Mouse (Mus musculus) CH12.LX (cell line): Measurements from ENCODE around the gene Rrad. TPM values are rescaled to one million over a fixed set of nuclear protein-coding genes. Genes with fewer than 3 reads are reported as not detected.

Source experiments
- DNase-seq: peaks from one replicate; pipeline ENCODE4 v3.0.0-alpha.2; 2013; ENCODE audit errors: extremely low read depth
- H3K27ac ChIP-seq: 2 replicates; pipeline ENCODE4 v1.5.1; 2012; ENCODE audit warnings: low read depth, mild to moderate bottlenecking, control low read depth, moderate library complexity; ENCODE audit not compliant: insufficient read depth
- H3K27me3 ChIP-seq: replicated peaks from 2 replicates; pipeline ENCODE3; 2012; ENCODE audit warnings: inconsistent platforms
- H3K36me3 ChIP-seq, 2 experiments: replicated peaks in 1 of 2; 2 replicates each; pipeline versions ENCODE3 to v1.6.1; 2012; ENCODE audit warnings: inconsistent platforms in 1 of 2, low read length in 1 of 2, mild to moderate bottlenecking in 1 of 2, mixed read lengths in 1 of 2, moderate library complexity in 1 of 2; ENCODE audit not compliant: control insufficient read depth in 1 of 2, insufficient read depth in 1 of 2
- H3K4me1 ChIP-seq, 2 experiments: 2 replicates each; pipeline ENCODE4 v1.6.1; 2012; ENCODE audit warnings: inconsistent platforms in 1 of 2, moderate library complexity in 1 of 2; ENCODE audit not compliant: insufficient read depth in 2 of 2, control insufficient read depth in 1 of 2
- H3K4me2 ChIP-seq: 2 replicates; pipeline ENCODE4 v1.6.1; 2012; ENCODE audit warnings: low read depth, mild to moderate bottlenecking, control low read depth; ENCODE audit not compliant: poor library complexity, insufficient read depth, severe bottlenecking
- H3K4me3 ChIP-seq, 3 experiments: fragments of 150-350 bp in 1 of 3; sonication (generic) in 1 of 3; replicated peaks in 1 of 3; 2 replicates each; pipeline versions ENCODE3 to v1.5.1; 2011 to 2012; ENCODE audit warnings: low read depth in 2 of 3, low read length in 2 of 3, mild to moderate bottlenecking in 2 of 3, moderate library complexity in 2 of 3, control low read depth in 1 of 3, improper control_type of control experiment in 1 of 3, inconsistent platforms in 1 of 3, mixed read lengths in 1 of 3; ENCODE audit not compliant: poor library complexity in 1 of 3
- H3K79me2 ChIP-seq: replicated peaks from 2 replicates; pipeline ENCODE4 v1.6.1; 2012; ENCODE audit warnings: mild to moderate bottlenecking, moderate library complexity; ENCODE audit not compliant: control insufficient read depth, poor library complexity, insufficient read depth, severe bottlenecking; ENCODE audit errors: extremely low read depth
- H3K9ac ChIP-seq: 2 replicates; pipeline ENCODE4 v1.6.1; 2012; ENCODE audit warnings: low read depth, mild to moderate bottlenecking, control low read depth, moderate library complexity; ENCODE audit not compliant: insufficient read depth
- H3K9me3 ChIP-seq: replicated peaks from 2 replicates; pipeline ENCODE3; 2012; ENCODE audit warnings: low read length, inconsistent platforms, mixed read lengths
- BHLHE40 ChIP-seq: IDR thresholded peaks from 2 replicates; pipeline ENCODE4 v1.6.1; 2011; ENCODE audit warnings: mild to moderate bottlenecking, low read depth, low read length, improper control_type of control experiment
- CHD1 ChIP-seq: IDR thresholded peaks from 2 replicates; pipeline ENCODE4 v1.6.1; 2012; ENCODE audit warnings: low read depth, low read length, improper control_type of control experiment, inconsistent platforms
- CTCF ChIP-seq, 2 experiments: IDR thresholded peaks in 1 of 2; conservative IDR thresholded peaks in 1 of 2; 2 replicates each; pipeline ENCODE4 v1.5.1; 2011 to 2012; ENCODE audit warnings: low read depth in 2 of 2, low read length in 2 of 2, improper control_type of control experiment in 1 of 2, inconsistent platforms in 1 of 2, mild to moderate bottlenecking in 1 of 2, moderate library complexity in 1 of 2
- ELF1 ChIP-seq: IDR thresholded peaks from 2 replicates; pipeline ENCODE4 v1.6.1; 2014; ENCODE audit warnings: low read depth, mild to moderate bottlenecking, inconsistent platforms, low read length, improper control_type of control experiment
- GABPA ChIP-seq: IDR thresholded peaks from 2 replicates; pipeline ENCODE4 v1.6.1; 2012; ENCODE audit warnings: low read depth, low read length, improper control_type of control experiment, inconsistent platforms; ENCODE audit not compliant: insufficient replicate concordance
- JUN ChIP-seq: IDR thresholded peaks from 2 replicates; pipeline ENCODE4 v1.6.1; 2011; ENCODE audit warnings: low read depth, mild to moderate bottlenecking, low read length, improper control_type of control experiment, moderate library complexity; ENCODE audit not compliant: insufficient read depth
- MEF2A ChIP-seq: IDR thresholded peaks from 2 replicates; pipeline ENCODE4 v1.6.1; 2014; ENCODE audit warnings: low read depth, mild to moderate bottlenecking, inconsistent platforms, low read length, improper control_type of control experiment, borderline replicate concordance
- MXI1 ChIP-seq: IDR thresholded peaks from 2 replicates; pipeline ENCODE4 v1.6.1; 2011; ENCODE audit warnings: mild to moderate bottlenecking, low read depth, low read length, improper control_type of control experiment
- MYC ChIP-seq: IDR thresholded peaks from 2 replicates; pipeline ENCODE4 v1.6.1; 2011; ENCODE audit warnings: low read depth, mild to moderate bottlenecking, improper control_type of control experiment, low read length
- NRF1 ChIP-seq: IDR thresholded peaks from 2 replicates; pipeline ENCODE4 v1.6.1; 2014; ENCODE audit warnings: low read depth, mild to moderate bottlenecking, inconsistent platforms, low read length, improper control_type of control experiment, moderate library complexity
- RCOR1 ChIP-seq: conservative IDR thresholded peaks from 2 replicates; pipeline ENCODE4 v1.6.1; 2012; ENCODE audit warnings: low read depth, mild to moderate bottlenecking, inconsistent platforms, low read length, improper control_type of control experiment
- TBP ChIP-seq: conservative IDR thresholded peaks from 2 replicates; pipeline ENCODE4 v1.6.1; 2011; ENCODE audit warnings: low read depth, low read length, improper control_type of control experiment
- TCF12 ChIP-seq: IDR thresholded peaks from 2 replicates; pipeline ENCODE4 v1.6.1; 2014; ENCODE audit warnings: low read depth, mild to moderate bottlenecking, inconsistent platforms, low read length, improper control_type of control experiment
- ZC3H11A ChIP-seq: IDR thresholded peaks from 2 replicates; pipeline ENCODE4 v1.6.1; 2012; ENCODE audit warnings: low read depth, mild to moderate bottlenecking, inconsistent platforms, low read length, improper control_type of control experiment
- ZMIZ1 ChIP-seq: IDR thresholded peaks from 2 replicates; pipeline ENCODE4 v1.6.1; 2012; ENCODE audit warnings: low read depth, mild to moderate bottlenecking, inconsistent platforms, low read length, improper control_type of control experiment
- dilution Hi-C: fragments of 300-500 bp; cut with MboI; formaldehyde crosslinking; loops from 2 replicates; pipeline ENCODE4 v1.14.3; 2020; ENCODE audit warnings: low sequenced_read_pairs; ENCODE audit not compliant: extremely low pct_unique_long_range_greater_than_20kb, extremely low pct_ligation_motif_present
- in situ Hi-C: fragments of 300-500 bp; cut with MboI; formaldehyde crosslinking; loops from 3 replicates; pipeline ENCODE4 v1.14.3; 2019; ENCODE audit warnings: low sequenced_read_pairs, low pct_ligation_motif_present, low pct_unique_long_range_greater_than_20kb, mixed read lengths
- polyA plus RNA-seq: library from polyadenylated mRNA; unstranded; fragments of >175 nt; gene quantifications from 2 replicates; pipeline ENCODE4 v1.2.1, GENCODE M21; 2012; ENCODE audit warnings: low read depth; ENCODE audit not compliant: insufficient read length
- total RNA-seq, 2 experiments: library from RNA; depleted of rRNA; stranded (reverse); fragments of 300-350 nt in 1 of 2; fragments of >200 nt in 1 of 2; gene quantifications; 2 replicates each; pipeline ENCODE4 v1.2.3; 2012 to 2014

The Rrad gene
- total and polyA plus RNA-seq, 3 experiments, result 30.9 to 32.3 (median 31.7) TPM

DNA sequence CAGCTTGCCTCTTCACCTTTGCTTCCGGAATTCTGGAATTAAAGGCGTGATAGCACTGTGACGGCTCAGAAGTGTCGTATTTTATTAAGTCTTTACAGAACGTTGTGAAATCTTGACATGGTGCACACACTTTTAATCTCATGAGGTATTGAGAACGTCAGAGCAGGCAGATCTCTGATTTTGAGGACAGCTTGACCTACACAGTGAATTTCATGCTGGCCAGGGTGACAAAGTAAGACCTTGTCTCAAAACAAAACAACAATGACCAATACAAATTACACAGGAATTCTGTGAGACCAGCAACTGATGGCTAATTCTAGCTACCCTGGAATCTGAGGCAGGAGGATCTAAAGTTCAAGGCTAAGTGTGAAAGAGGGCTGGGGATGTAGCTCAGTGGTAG is 38.6 kb downstream of the Rrad start:
- dilution Hi-C loops (no loop called here), in situ Hi-C loops (no loop called here)
- Histone ChIP-seq H3K4me3 (peak overlapping the region in 1 of 3 experiments; percentile 89), H3K36me3 (peaks cover 23 to 39% of the 10 kb centered on the region in 2 experiments), H3K9me3 (no peaks in the 10 kb centered on the region), H3K4me2 (0 out of 2 replicates have a peak overlapping the region, but pooled peaks have one; percentile 57), H3K27ac (no peak overlapping the region), H3K79me2 (peaks cover 7% of the 10 kb centered on the region; the same call in 1 of the 2 replicates), H3K9ac (no peak overlapping the region), H3K4me1 (peaks cover 3 to 33% of the 10 kb centered on the region in 2 experiments; a peak in 2 of 4 replicates), H3K27me3 (no peaks in the 10 kb centered on the region)
- no peak for DNase-seq
- TF ChIP-seq NRF1 (no peak), MXI1 (0 out of 2 replicates have a peak, but pooled peaks have one; percentile 31)

DNA sequence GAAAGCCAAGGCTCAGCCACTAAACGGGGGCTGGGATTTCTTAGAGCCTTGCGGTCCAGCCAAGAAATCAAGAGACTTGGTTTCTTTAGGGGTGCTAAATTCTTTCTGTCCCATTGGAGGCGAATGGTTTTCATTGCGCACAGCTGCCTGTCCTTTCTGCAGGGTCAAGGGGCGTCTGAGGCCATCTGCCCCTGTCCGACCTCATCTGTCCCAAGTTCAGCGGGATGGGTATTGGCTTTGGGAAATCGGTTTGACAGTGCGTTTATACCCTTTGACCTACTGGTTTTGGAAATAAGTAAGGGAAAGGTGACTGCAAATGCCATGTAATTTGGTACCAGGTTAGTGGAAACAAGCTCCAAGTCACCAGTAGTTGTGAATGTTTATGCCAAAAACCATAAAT is 39.3 kb downstream of the Rrad start:
- no peak overlapping the region for H3K27ac ChIP-seq
- peak overlapping the region; percentile 67 for H3K9ac ChIP-seq
- H3K4me2 ChIP-seq, result peak overlapping the region; percentile 57
- H3K79me2 ChIP-seq, result peaks cover 7% of the 10 kb centered on the region; the same call in 1 of the 2 replicates
- H3K4me1 ChIP-seq, result peaks cover 3 to 33% of the 10 kb centered on the region in 2 experiments; a peak in 2 of 4 replicates
- in situ Hi-C loops (no loop called here), dilution Hi-C loops (no loop called here)
- no peaks in the 10 kb centered on the region for H3K27me3 ChIP-seq
- H3K4me3 ChIP-seq, result peak overlapping the region; percentile 80 to 95 (median 89)
- H3K9me3 ChIP-seq, result no peaks in the 10 kb centered on the region
- peaks cover 23 to 33% of the 10 kb centered on the region in 2 experiments for H3K36me3 ChIP-seq
- no peak for DNase-seq
- TF ChIP-seq JUN (no peak), TCF12 (no peak), ZC3H11A (no peak), MEF2A (no peak), BHLHE40 (no peak), MYC (no peak), TBP (no peak), GABPA (no peak), CHD1 (no peak), ELF1 (no peak), MXI1 (no peak), NRF1 (no peak), RCOR1 (no peak), ZMIZ1 (no peak), CTCF (conservative IDR thresholded peaks at IDR 0.05 in 1 of 2, IDR thresholded peaks at IDR 0.05 in 1 of 2; ENCODE audit: low read depth in 2 of 2, low read length in 2 of 2) (no peak)
